Mouse (Mus musculus): ENCODE data around the gene Il9r. TPM values are rescaled to one million over a fixed set of nuclear protein-coding genes. Genes with fewer than 3 reads are reported as not detected.

Gene Il9r
- polyA plus RNA-seq, 1 experiment from 2014 or later, result not detected

DNA sequence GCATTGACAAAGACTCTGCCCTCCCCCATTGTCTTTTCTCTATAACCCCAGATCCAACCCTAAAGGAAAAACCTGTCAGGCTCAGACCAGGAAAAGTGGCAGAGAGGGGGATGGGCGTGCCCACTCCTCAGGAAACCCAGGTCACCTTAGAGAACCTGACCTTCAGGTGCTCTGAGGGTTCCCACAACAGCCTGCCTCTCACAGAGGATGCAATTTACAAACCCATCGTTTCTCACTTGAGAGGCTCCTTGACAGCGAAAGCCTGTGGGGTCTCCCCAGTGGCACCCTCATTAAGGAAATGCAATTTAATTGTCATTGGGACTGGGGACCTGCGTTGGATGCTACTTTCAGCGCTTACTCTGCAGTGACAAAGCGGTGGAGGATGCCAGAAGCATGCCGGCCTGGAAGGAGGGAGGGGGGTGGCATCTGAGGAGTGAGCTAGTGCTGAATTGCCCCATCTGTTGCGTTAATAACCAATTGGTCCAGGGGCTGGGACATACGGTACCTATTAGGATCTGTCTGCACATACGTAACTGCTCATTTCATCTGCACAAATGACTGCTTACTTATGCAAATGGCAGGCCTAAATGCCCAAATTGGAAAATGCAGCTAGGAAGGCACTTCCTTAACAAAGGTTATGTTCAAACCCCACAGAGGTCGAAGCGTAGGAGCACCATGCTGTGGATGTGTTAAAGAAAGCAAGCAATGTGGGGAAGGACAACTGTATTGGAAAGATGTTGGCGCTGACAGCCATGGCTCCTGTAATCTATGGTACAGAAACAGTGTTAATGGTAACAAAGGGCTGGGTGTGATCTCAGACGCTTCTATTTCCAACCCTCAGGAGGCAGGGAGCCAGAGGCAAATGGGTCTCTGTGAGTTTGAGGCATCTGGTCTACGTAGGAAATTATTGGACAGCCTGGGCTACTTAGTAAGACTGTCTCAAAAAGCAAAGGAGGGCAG lies 58.2 kb downstream of the Il9r start:
- WGBS, result 47% methylated on average over 15 of the region's 15 CpGs
- H3K4me2 ChIP-seq, result no peak overlapping the region
- no peak overlapping the region for H3K9ac ChIP-seq
- no peaks in the 10 kb centered on the region for H3K27me3 ChIP-seq
- H3K4me3 ChIP-seq (replicated peaks), result no peak overlapping the region
- H3K27ac ChIP-seq, result peak overlapping the region; percentile 78
- H3K36me3 ChIP-seq (replicated peaks), result no peaks in the 10 kb centered on the region
- no peaks in the 10 kb centered on the region for H3K9me3 ChIP-seq
- peak; percentile 86 for ATAC-seq (ENCODE audit: low FRiP score)
- H3K4me1 ChIP-seq, result peaks cover 40% of the 10 kb centered on the region

DNA sequence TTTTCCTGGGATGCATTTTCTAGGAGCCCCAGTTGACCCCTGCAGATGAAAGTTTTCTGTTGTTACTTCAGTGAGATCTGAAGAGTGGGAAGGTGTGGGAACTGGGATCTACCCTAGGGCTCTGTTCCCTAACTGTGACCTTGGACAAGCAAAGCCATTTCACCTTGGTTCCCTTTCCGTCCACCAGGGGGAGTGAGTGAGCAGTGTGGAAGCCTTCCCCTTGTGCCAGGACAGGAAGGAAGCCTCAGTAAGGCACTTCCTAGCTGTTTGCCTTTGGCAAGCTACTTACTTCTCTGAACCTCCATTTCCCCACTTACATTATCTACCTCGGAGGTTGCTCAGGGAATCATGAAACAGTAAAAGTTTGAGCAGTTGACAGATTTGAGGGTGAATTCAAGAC lies 59.0 kb downstream of the Il9r start:
- WGBS, result 14% methylated on average over 2 of the region's 2 CpGs
- Histone ChIP-seq H3K9me3 (no peaks in the 10 kb centered on the region), H3K27me3 (no peaks in the 10 kb centered on the region), H3K4me1 (peaks cover 41% of the 10 kb centered on the region), H3K27ac (peak overlapping the region; percentile 78), H3K36me3 (replicated peaks) (no peaks in the 10 kb centered on the region), H3K4me3 (replicated peaks) (no peak overlapping the region), H3K4me2 (no peak overlapping the region), H3K9ac (no peak overlapping the region)
- ATAC-seq (ENCODE audit: low FRiP score), result no peak; the same call in 1 of the 2 replicates

DNA sequence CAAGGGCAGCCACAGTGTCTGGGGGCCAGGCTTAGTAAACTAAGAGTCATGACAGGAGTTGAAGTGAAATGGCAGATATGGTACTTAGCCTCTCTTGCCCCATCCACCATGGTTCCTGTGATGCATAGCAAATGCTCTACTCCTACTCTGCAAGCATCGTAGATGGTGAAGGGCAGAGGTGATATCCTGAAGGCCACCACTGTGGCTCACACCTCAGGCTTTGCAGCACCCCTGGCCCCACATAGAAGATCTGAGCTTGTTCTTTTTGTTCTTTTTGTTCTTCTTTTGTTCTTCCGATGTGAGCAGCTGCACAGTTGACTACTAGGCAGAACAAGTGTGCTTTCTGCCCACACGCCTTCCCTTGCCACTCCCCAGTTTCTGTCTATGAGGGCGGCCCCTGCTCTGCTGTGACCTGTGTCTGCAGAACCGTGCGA lies 60.5 kb downstream of the Il9r start:
- Histone ChIP-seq H3K36me3 (replicated peaks) (no peaks in the 10 kb centered on the region), H3K4me3 (replicated peaks) (no peak overlapping the region), H3K27me3 (0 out of 2 replicates have a peak, but pooled peaks cover 4% of the 10 kb centered on the region), H3K9me3 (no peaks in the 10 kb centered on the region), H3K9ac (no peak overlapping the region), H3K27ac (no peak overlapping the region), H3K4me1 (peaks cover 43% of the 10 kb centered on the region), H3K4me2 (no peak overlapping the region)
- no peak for ATAC-seq (ENCODE audit: low FRiP score)
- WGBS, result 77% methylated on average over 6 of the region's 6 CpGs

DNA sequence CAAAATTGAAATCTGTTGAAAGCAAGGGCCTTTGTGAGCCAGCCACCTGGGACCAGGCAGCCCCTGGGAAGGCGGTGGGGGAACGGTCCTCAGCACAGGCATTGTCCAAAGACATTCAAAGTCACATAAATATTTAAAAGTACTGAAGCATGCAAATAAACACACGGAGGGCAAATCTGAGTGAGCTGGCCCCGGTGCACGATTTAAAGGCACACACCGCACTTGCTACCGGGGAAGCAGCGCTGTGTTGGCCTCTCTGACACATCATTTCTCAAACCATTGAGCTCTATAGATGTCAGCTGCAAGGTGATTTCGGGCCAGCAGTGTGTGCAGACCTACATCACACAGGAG lies 61.5 kb downstream of the Il9r start:
- Histone ChIP-seq H3K9me3 (no peaks in the 10 kb centered on the region), H3K4me3 (replicated peaks) (no peak overlapping the region), H3K27ac (peak overlapping the region; percentile 48), H3K4me2 (no peak overlapping the region), H3K4me1 (peaks cover 43% of the 10 kb centered on the region), H3K36me3 (replicated peaks) (no peaks in the 10 kb centered on the region), H3K9ac (0 out of 2 replicates have a peak overlapping the region, but pooled peaks have one; percentile 21), H3K27me3 (0 out of 2 replicates have a peak, but pooled peaks cover 4% of the 10 kb centered on the region)
- no peak for ATAC-seq (ENCODE audit: low FRiP score)
- 43% methylated on average over 9 of the region's 9 CpGs for WGBS

DNA sequence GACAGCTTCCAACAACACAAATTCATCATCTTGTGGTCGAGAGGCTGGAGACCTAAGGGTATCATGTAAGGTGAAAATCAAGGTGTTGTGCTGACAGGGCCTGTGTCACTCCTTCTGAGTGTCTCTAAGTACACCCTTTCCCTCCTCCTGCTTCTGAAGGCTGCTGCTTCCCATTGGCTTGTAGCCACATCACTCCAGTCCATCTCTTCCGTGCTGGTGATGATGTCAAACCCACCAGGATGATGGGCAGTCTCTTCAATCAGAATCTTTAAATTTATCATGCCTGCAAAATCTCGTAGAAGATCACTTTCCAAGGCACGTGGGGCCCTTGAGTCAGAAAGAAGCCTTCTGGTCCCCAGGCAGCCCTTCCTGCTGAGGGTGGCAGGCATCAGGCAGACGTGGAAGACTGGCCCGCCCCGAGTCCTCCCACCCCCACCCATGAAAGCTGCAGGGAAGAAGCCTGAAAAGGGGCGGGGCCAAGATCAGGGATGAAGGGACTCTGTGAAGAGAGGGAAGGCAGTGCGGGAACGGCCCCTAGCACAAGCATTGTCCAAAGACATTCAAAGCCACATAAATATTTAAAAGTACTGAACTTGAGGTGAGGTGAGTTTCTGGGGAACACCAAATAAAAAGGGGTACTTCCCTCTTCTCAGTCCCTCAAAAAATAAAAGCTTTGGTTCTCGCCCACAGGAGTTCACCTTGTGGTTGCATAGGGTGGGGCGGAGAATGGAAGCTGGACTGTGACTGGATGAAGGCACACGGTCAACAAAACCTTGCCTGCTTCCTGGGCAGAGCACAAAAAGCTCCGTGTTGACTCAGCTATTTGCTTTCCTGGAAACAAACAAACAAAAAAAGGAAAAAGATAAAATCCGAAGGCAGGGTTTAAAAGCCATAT lies 62.1 kb downstream of the Il9r start:
- Histone ChIP-seq H3K4me2 (no peak overlapping the region), H3K27ac (peak overlapping the region; percentile 48), H3K27me3 (0 out of 2 replicates have a peak, but pooled peaks cover 4% of the 10 kb centered on the region), H3K9me3 (no peaks in the 10 kb centered on the region), H3K4me1 (peaks cover 43% of the 10 kb centered on the region), H3K4me3 (replicated peaks) (no peak overlapping the region), H3K9ac (no peak overlapping the region), H3K36me3 (replicated peaks) (no peaks in the 10 kb centered on the region)
- WGBS, result 32% methylated on average over 15 of the region's 15 CpGs
- ATAC-seq (ENCODE audit: low FRiP score), result peak; percentile 49

Other genes starting within 250 kb of the Il9r start
- gene 4930524B15Rik, start 234.7 kb downstream of the Il9r start, polyA plus RNA-seq (2016; fragmentation: Nextera tagmentation; extraction: Ambion mirVana), result 0.09 and 0.15 TPM in 2 replicates
- 185 and 202 TPM in 2 replicates for gene Nsg2, start 199.8 kb downstream of the Il9r start, polyA plus RNA-seq (2016; fragmentation: Nextera tagmentation; extraction: Ambion mirVana)
- 61.4 and 62.7 TPM in 2 replicates for gene Snrnp25, start 5.1 kb upstream of the Il9r start, polyA plus RNA-seq (2016; fragmentation: Nextera tagmentation; extraction: Ambion mirVana)
- 18.3 and 19.1 TPM in 2 replicates for gene Rhbdf1, start 22.0 kb upstream of the Il9r start, polyA plus RNA-seq (2016; fragmentation: Nextera tagmentation; extraction: Ambion mirVana)
- 25.0 and 29.3 TPM in 2 replicates for gene Mpg, start 26.2 kb upstream of the Il9r start, polyA plus RNA-seq (2016; fragmentation: Nextera tagmentation; extraction: Ambion mirVana)
- 50.2 and 50.9 TPM in 2 replicates for gene Nprl3, start 67.4 kb upstream of the Il9r start, polyA plus RNA-seq (2016; fragmentation: Nextera tagmentation; extraction: Ambion mirVana)
- 1,147 and 1,607 TPM in 2 replicates for gene Hba-x, start 76.1 kb upstream of the Il9r start, polyA plus RNA-seq (2016; fragmentation: Nextera tagmentation; extraction: Ambion mirVana)
- 2,326 and 2,947 TPM in 2 replicates for gene Hba-a1, start 83.2 kb upstream of the Il9r start, polyA plus RNA-seq (2016; fragmentation: Nextera tagmentation; extraction: Ambion mirVana)
- gene Hbq1b, start 86.7 kb upstream of the Il9r start, polyA plus RNA-seq (2016; fragmentation: Nextera tagmentation; extraction: Ambion mirVana), result 2.4 TPM in 2 replicates
- gene Hba-a2, start 96.2 kb upstream of the Il9r start, polyA plus RNA-seq (2016; fragmentation: Nextera tagmentation; extraction: Ambion mirVana), result 4,843 and 6,486 TPM in 2 replicates
- 0.73 TPM in 1 of 2 replicates, not detected in the other for gene Hbq1a, start 99.8 kb upstream of the Il9r start, polyA plus RNA-seq (2016; fragmentation: Nextera tagmentation; extraction: Ambion mirVana)
- gene Sh3pxd2b, start 147.5 kb upstream of the Il9r start, polyA plus RNA-seq (2016; fragmentation: Nextera tagmentation; extraction: Ambion mirVana), result 25.2 and 26.0 TPM in 2 replicates